Mouse (Mus musculus): Measurements from ENCODE around the gene Slc25a27.

DNA sequence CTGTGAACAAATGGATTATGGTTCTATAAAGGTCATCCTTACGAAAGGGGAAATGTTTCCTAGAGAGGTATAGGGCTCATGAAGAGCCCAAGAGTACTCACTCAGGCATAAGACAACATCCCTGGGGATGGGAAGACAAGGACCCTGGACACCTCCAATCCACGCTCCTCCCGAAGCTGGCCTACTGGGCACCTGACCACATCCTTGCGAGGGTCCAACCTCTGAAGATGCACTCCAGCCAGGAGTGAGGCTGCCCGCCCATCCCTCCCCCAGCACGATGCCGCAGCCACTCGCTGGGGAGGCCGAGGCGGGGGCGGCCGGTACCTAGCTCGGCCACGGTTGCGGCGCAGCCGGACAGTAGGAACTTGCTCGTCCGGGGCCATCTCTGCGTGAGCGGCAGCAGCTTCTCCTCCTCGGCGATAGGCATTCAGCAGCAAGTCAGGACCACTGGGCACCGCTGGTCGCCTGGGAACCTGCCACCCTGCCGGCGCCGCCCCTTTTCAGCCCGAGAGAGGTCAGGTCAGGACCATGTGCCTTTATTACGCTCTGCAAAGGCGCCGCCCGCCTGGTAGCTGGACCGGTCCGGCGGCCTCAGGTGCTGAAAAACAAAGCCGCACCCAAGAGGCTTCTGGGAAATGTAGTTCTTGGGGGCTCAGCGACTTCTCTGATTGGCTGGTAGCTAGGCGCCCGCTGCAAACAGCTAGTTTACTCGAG lies at the start of gene Slc25a27:
- TF ChIP-seq CTCF (conservative IDR thresholded peaks at IDR 0.05; ENCODE audit: low read length), result no peak
- TF ChIP-seq POU5F1 (IDR thresholded peaks at IDR 0.05; ENCODE audit: borderline replicate concordance, low read length), result no peak
